Mouse (Mus musculus) ES-CJ7 (cell line): ENCODE data around the gene Baz2b.

Experiments used
- DNase-seq: peaks from one replicate; pipeline ENCODE4 v3.0.0; 2011; ENCODE audit warnings: low read depth, low spot score

Baz2b gene

GRCm38 (mm10) chr2:60209703-60210651 lies at the start of gene Baz2b, which contains the start of gene March7:
Gene Baz2b, minus strand, starts transcription at chr2:60209839.
Gene March7, plus strand, starts transcription at chr2:60209887.
- DNase-seq, result peak; percentile 78

GRCm38 (mm10) chr2:60259186-60259585 lies 49.5 kb upstream of the Baz2b start:
- no peak for DNase-seq

- DNase-seq, result no peak
Observed at GRCm38 (mm10) chr2:60256751-60257150, 47.1 kb upstream of the Baz2b start.

GRCm38 (mm10) chr2:60253506-60253905 lies 43.9 kb upstream of the Baz2b start:
- DNase-seq, result no peak

- no peak for DNase-seq
Observed at GRCm38 (mm10) chr2:60252782-60253181, 43.1 kb upstream of the Baz2b start.

- DNase-seq, result no peak
Observed at GRCm38 (mm10) chr2:60234506-60234905, 24.9 kb upstream of the Baz2b start.

- peak; percentile 73 for DNase-seq
Observed at GRCm38 (mm10) chr2:60233147-60233546, 23.5 kb upstream of the Baz2b start.

- DNase-seq, result no peak
Observed at GRCm38 (mm10) chr2:60230361-60230760, 20.7 kb upstream of the Baz2b start.

GRCm38 (mm10) chr2:60228470-60228869 lies 18.8 kb upstream of the Baz2b start:
- no peak for DNase-seq

GRCm38 (mm10) chr2:60223489-60223888 lies 13.8 kb upstream of the Baz2b start:
- DNase-seq, result no peak

- no peak for DNase-seq
Observed at GRCm38 (mm10) chr2:60221954-60222353, 12.3 kb upstream of the Baz2b start.

GRCm38 (mm10) chr2:60221236-60221635 lies 11.6 kb upstream of the Baz2b start:
- DNase-seq, result no peak

- DNase-seq, result no peak
Observed at GRCm38 (mm10) chr2:60217620-60218019, 8.0 kb upstream of the Baz2b start.

- no peak for DNase-seq
Observed at GRCm38 (mm10) chr2:60216547-60217153, 7.0 kb upstream of the Baz2b start.

- DNase-seq, result no peak
Observed at GRCm38 (mm10) chr2:60214683-60215082, 5.0 kb upstream of the Baz2b start.

- DNase-seq, result no peak
Observed at GRCm38 (mm10) chr2:60212488-60212887, 2.8 kb upstream of the Baz2b start.

- DNase-seq, result no peak
Observed at GRCm38 (mm10) chr2:60210821-60211220, 1.2 kb upstream of the Baz2b start.

- peak; percentile 46 for DNase-seq
Observed at GRCm38 (mm10) chr2:60209122-60209611, 472 bp downstream of the Baz2b start.

- DNase-seq, result no peak
Observed at GRCm38 (mm10) chr2:60205795-60206194, 3.8 kb downstream of the Baz2b start.

- no peak for DNase-seq
Observed at GRCm38 (mm10) chr2:60204162-60204561, 5.5 kb downstream of the Baz2b start.

GRCm38 (mm10) chr2:60203733-60204132 lies 5.9 kb downstream of the Baz2b start:
- no peak for DNase-seq

- no peak for DNase-seq
Observed at GRCm38 (mm10) chr2:60202900-60203530, 6.6 kb downstream of the Baz2b start.
